Mouse (Mus musculus): ENCODE data around the gene Dnajc25. TPM values are rescaled to one million over a fixed set of nuclear protein-coding genes. Genes with fewer than 3 reads are reported as not detected.

The Dnajc25 gene
- polyA plus RNA-seq (2014; fragmentation: Illumina TruSeq; extraction: RNeasy Lipid Tissue Mini Kit (QIAGEN cat#74804); ENCODE audit: low read depth, low replicate concordance): 47.1 TPM

GRCm38 (mm10) chr4:58994762-58995161 lies at the start of gene Dnajc25:
TSS of gene Dnajc25 (plus strand) at chr4:58995062.

GRCm38 (mm10) chr4:58986540-58987190 lies 8.2 kb upstream of the Dnajc25 start, which contains the start of gene Ptgr1:
TSS of gene Ptgr1 (minus strand) at chr4:58987119.

DNA sequence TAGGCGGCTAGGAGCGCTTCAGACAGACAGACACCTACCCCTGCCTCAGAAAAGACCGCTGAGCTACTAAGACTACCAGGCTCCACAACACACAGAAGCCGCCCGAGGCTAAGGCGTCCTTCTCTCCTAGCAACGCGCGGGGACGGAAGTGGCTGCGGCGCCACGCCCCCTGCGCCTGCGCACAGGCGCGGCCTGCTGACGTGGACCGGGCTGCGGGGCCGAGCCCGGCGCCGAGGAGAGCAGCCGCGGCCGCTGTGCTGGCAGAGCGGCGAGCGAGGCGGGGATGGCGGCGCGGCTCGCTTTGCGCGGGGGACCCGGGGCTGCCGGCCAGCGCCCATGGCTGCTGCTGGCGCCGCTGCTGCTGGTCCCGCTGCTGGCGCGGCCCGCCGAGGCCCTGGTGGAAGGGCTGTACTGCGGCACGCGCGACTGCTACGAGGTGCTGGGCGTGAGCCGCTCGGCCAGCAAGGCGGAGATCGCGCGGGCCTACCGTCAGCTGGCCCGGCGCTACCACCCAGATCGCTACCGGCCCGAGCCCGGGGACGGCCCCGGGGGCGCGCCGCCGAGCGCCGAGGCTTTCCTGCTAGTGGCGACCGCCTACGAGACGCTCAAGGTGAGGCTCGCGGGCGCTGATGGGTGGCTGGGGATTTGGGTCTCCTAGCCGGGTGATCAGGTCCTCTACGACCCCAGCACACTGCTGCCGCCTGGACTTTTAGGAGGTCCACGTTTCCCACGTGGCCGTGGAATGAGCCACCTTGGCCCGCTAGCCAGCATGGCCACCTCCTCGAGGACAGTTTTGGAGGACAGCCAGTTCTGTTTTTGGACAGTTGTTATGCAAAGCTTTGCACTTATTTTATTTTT lies 8.3 kb downstream of the Dnajc25 start, which contains the start of gene Gm20503:
Gene Gm20503 (plus strand): TSS at position 263 of the 858 bp plus-strand sequence.

GRCm38 (mm10) chr4:59034918-59035785 lies 40.3 kb downstream of the Dnajc25 start, which contains the start of gene Gng10:
TSS of gene Gng10 (plus strand) at chr4:59035088.

Other genes with a start within 250 kb of the Dnajc25 start
- not detected for gene Olfr267, start 207.3 kb upstream of the Dnajc25 start, polyA plus RNA-seq (2014; fragmentation: Illumina TruSeq; extraction: RNeasy Lipid Tissue Mini Kit (QIAGEN cat#74804); ENCODE audit: low read depth, low replicate concordance)
- gene Ecpas, start 82.3 kb upstream of the Dnajc25 start, polyA plus RNA-seq (2014; fragmentation: Illumina TruSeq; extraction: RNeasy Lipid Tissue Mini Kit (QIAGEN cat#74804); ENCODE audit: low read depth, low replicate concordance): 73.9 TPM
- gene Zkscan16, start 51.4 kb upstream of the Dnajc25 start, polyA plus RNA-seq (2014; fragmentation: Illumina TruSeq; extraction: RNeasy Lipid Tissue Mini Kit (QIAGEN cat#74804); ENCODE audit: low read depth, low replicate concordance): not detected
- 1.3 TPM for gene Ptgr1, start 7.9 kb upstream of the Dnajc25 start, polyA plus RNA-seq (2014; fragmentation: Illumina TruSeq; extraction: RNeasy Lipid Tissue Mini Kit (QIAGEN cat#74804); ENCODE audit: low read depth, low replicate concordance)
- not detected for gene Gm20503, start 8.1 kb downstream of the Dnajc25 start, polyA plus RNA-seq (2014; fragmentation: Illumina TruSeq; extraction: RNeasy Lipid Tissue Mini Kit (QIAGEN cat#74804); ENCODE audit: low read depth, low replicate concordance)
- 27.4 TPM for gene Gng10, start 40.0 kb downstream of the Dnajc25 start, polyA plus RNA-seq (2014; fragmentation: Illumina TruSeq; extraction: RNeasy Lipid Tissue Mini Kit (QIAGEN cat#74804); ENCODE audit: low read depth, low replicate concordance)
- not detected for gene AI481877, start 143.9 kb downstream of the Dnajc25 start, polyA plus RNA-seq (2014; fragmentation: Illumina TruSeq; extraction: RNeasy Lipid Tissue Mini Kit (QIAGEN cat#74804); ENCODE audit: low read depth, low replicate concordance)
- 32.3 TPM for gene Ugcg, start 194.2 kb downstream of the Dnajc25 start, polyA plus RNA-seq (2014; fragmentation: Illumina TruSeq; extraction: RNeasy Lipid Tissue Mini Kit (QIAGEN cat#74804); ENCODE audit: low read depth, low replicate concordance)